Mouse (Mus musculus): ENCODE results near the gene Zdhhc11. TPM values are rescaled to one million over a fixed set of nuclear protein-coding genes. Genes with fewer than 3 reads are reported as not detected.

Gene Zdhhc11
- total and polyA plus RNA-seq, 2 experiments from 2014 or later, result not detected

- Histone ChIP-seq H3K9ac (replicated peaks; ENCODE audit: low read length) (no peak overlapping the region), H3K36me3 (ENCODE audit: insufficient read depth, low read length) (peaks cover 10% of the 10 kb centered on the region; the same call in 1 of the 2 replicates), H3K27me3 (ENCODE audit: insufficient read depth, low read length) (no peaks in the 10 kb centered on the region), H3K4me3 (ENCODE audit: low read length) (no peak overlapping the region), H3K4me1 (ENCODE audit: insufficient read depth, low read length) (no peaks in the 10 kb centered on the region), H3K9me3 (ENCODE audit: low read length) (no peaks in the 10 kb centered on the region), H3K27ac (no peak overlapping the region), H3K4me2 (ENCODE audit: low read depth, low read length) (no peak overlapping the region)
- WGBS, result 81% methylated on average over 2 of the region's 2 CpGs
- no peak for TF ChIP-seq CTCF (IDR thresholded peaks at IDR 0.05; ENCODE audit: low read depth)
- DNase-seq (ENCODE audit: low spot score) (no peak), ATAC-seq (no peak)
Measured at GRCm38 (mm10) chr13:74029013-74029412, 65.4 kb downstream of the Zdhhc11 start.

GRCm38 (mm10) chr13:74030691-74031090 lies 67.0 kb downstream of the Zdhhc11 start:
- H3K9ac ChIP-seq (replicated peaks; ENCODE audit: low read length), result no peak overlapping the region
- no peak for DNase-seq (ENCODE audit: low spot score)
- H3K4me2 ChIP-seq (ENCODE audit: low read depth, low read length), result no peak overlapping the region
- H3K36me3 ChIP-seq (ENCODE audit: insufficient read depth, low read length), result peaks cover 10% of the 10 kb centered on the region; the same call in 1 of the 2 replicates
- no peaks in the 10 kb centered on the region for H3K27me3 ChIP-seq (ENCODE audit: insufficient read depth, low read length)
- H3K4me3 ChIP-seq (ENCODE audit: low read length), result no peak overlapping the region
- no peak for TF ChIP-seq CTCF (IDR thresholded peaks at IDR 0.05; ENCODE audit: low read depth)
- ATAC-seq, result no peak
- 84% methylated on average over 7 of the region's 7 CpGs for WGBS
- no peaks in the 10 kb centered on the region for H3K4me1 ChIP-seq (ENCODE audit: insufficient read depth, low read length)
- no peak overlapping the region for H3K27ac ChIP-seq
- H3K9me3 ChIP-seq (ENCODE audit: low read length), result no peaks in the 10 kb centered on the region

- Histone ChIP-seq H3K4me2 (ENCODE audit: low read depth, low read length) (no peak overlapping the region), H3K9me3 (ENCODE audit: low read length) (no peaks in the 10 kb centered on the region), H3K27me3 (ENCODE audit: insufficient read depth, low read length) (no peaks in the 10 kb centered on the region), H3K4me3 (ENCODE audit: low read length) (no peak overlapping the region), H3K4me1 (ENCODE audit: insufficient read depth, low read length) (no peaks in the 10 kb centered on the region), H3K36me3 (ENCODE audit: insufficient read depth, low read length) (peaks cover 10% of the 10 kb centered on the region; the same call in 1 of the 2 replicates), H3K27ac (no peak overlapping the region), H3K9ac (replicated peaks; ENCODE audit: low read length) (no peak overlapping the region)
- 82% methylated on average over 8 of the region's 8 CpGs for WGBS
- no peak for DNase-seq (ENCODE audit: low spot score)
- no peak for ATAC-seq
- no peak for TF ChIP-seq CTCF (IDR thresholded peaks at IDR 0.05; ENCODE audit: low read depth)
Measured at GRCm38 (mm10) chr13:74031133-74031532, 67.5 kb downstream of the Zdhhc11 start.

- Histone ChIP-seq H3K4me2 (ENCODE audit: low read depth, low read length) (no peak overlapping the region), H3K4me3 (ENCODE audit: low read length) (no peak overlapping the region), H3K9me3 (ENCODE audit: low read length) (no peaks in the 10 kb centered on the region), H3K9ac (replicated peaks; ENCODE audit: low read length) (no peak overlapping the region), H3K27me3 (ENCODE audit: insufficient read depth, low read length) (no peaks in the 10 kb centered on the region), H3K27ac (no peak overlapping the region), H3K36me3 (ENCODE audit: insufficient read depth, low read length) (peaks cover 10% of the 10 kb centered on the region; the same call in 1 of the 2 replicates), H3K4me1 (ENCODE audit: insufficient read depth, low read length) (no peaks in the 10 kb centered on the region)
- ATAC-seq (no peak), DNase-seq (ENCODE audit: low spot score) (no peak)
- 57% methylated on average over 2 of the region's 2 CpGs for WGBS
- TF ChIP-seq CTCF (IDR thresholded peaks at IDR 0.05; ENCODE audit: low read depth), result no peak
Measured at GRCm38 (mm10) chr13:74034756-74035155, 71.1 kb downstream of the Zdhhc11 start.

- ATAC-seq, result no peak
- WGBS, result 90% methylated on average over 2 of the region's 2 CpGs
- peaks cover 10% of the 10 kb centered on the region; the same call in 1 of the 2 replicates for H3K36me3 ChIP-seq (ENCODE audit: insufficient read depth, low read length)
- no peaks in the 10 kb centered on the region for H3K9me3 ChIP-seq (ENCODE audit: low read length)
- H3K9ac ChIP-seq (replicated peaks; ENCODE audit: low read length), result no peak overlapping the region
- no peak overlapping the region for H3K4me2 ChIP-seq (ENCODE audit: low read depth, low read length)
- no peak overlapping the region for H3K27ac ChIP-seq
- no peaks in the 10 kb centered on the region for H3K4me1 ChIP-seq (ENCODE audit: insufficient read depth, low read length)
- no peak overlapping the region for H3K4me3 ChIP-seq (ENCODE audit: low read length)
- no peak for TF ChIP-seq CTCF (IDR thresholded peaks at IDR 0.05; ENCODE audit: low read depth)
- DNase-seq (ENCODE audit: low spot score), result no peak
- no peaks in the 10 kb centered on the region for H3K27me3 ChIP-seq (ENCODE audit: insufficient read depth, low read length)
Measured at GRCm38 (mm10) chr13:74035776-74036175, 72.1 kb downstream of the Zdhhc11 start.

- Histone ChIP-seq H3K27me3 (ENCODE audit: insufficient read depth, low read length) (no peaks in the 10 kb centered on the region), H3K4me1 (ENCODE audit: insufficient read depth, low read length) (no peaks in the 10 kb centered on the region), H3K4me2 (ENCODE audit: low read depth, low read length) (no peak overlapping the region), H3K36me3 (ENCODE audit: insufficient read depth, low read length) (no peaks in the 10 kb centered on the region), H3K9me3 (ENCODE audit: low read length) (no peaks in the 10 kb centered on the region), H3K4me3 (ENCODE audit: low read length) (no peak overlapping the region), H3K27ac (no peak overlapping the region), H3K9ac (replicated peaks; ENCODE audit: low read length) (no peak overlapping the region)
- DNase-seq (ENCODE audit: low spot score), result no peak
- WGBS, result 91% methylated on average over 3 of the region's 3 CpGs
- ATAC-seq, result no peak
- TF ChIP-seq CTCF (IDR thresholded peaks at IDR 0.05; ENCODE audit: low read depth), result no peak
Measured at GRCm38 (mm10) chr13:74039926-74040325, 76.3 kb downstream of the Zdhhc11 start.

Small RNAs within 50 kb of the gene (microRNA-seq; reads per million reads assigned to microRNA genes)
- 0 reads per million in 2 experiments for gene Gm25197

Other genes starting within 250 kb of the Zdhhc11 start
- 7.1 and 11.0 TPM in 2 replicates for gene Slc12a7, start 230.8 kb upstream of the Zdhhc11 start, total RNA-seq (2014; rRNA removed)
- gene Slc12a7, start 230.8 kb upstream of the Zdhhc11 start, polyA plus RNA-seq (2015; fragmentation: Nextera tagmentation; extraction: Ambion mirVana), result 4.2 and 4.3 TPM in 2 replicates
- 18.3 and 24.2 TPM in 2 replicates for gene Nkd2, start 116.2 kb upstream of the Zdhhc11 start, total RNA-seq (2014; rRNA removed)
- gene Nkd2, start 116.2 kb upstream of the Zdhhc11 start, polyA plus RNA-seq (2015; fragmentation: Nextera tagmentation; extraction: Ambion mirVana), result 10.3 and 12.6 TPM in 2 replicates
- 1.9 and 2.6 TPM in 2 replicates for gene Trip13, start 26.1 kb upstream of the Zdhhc11 start, total RNA-seq (2014; rRNA removed)
- 10.5 and 11.8 TPM in 2 replicates for gene Trip13, start 26.1 kb upstream of the Zdhhc11 start, polyA plus RNA-seq (2015; fragmentation: Nextera tagmentation; extraction: Ambion mirVana)
- gene Brd9, start 26.0 kb upstream of the Zdhhc11 start, total RNA-seq (2014; rRNA removed), result 68.2 and 71.7 TPM in 2 replicates
- gene Brd9, start 26.0 kb upstream of the Zdhhc11 start, polyA plus RNA-seq (2015; fragmentation: Nextera tagmentation; extraction: Ambion mirVana), result 72.4 and 73.2 TPM in 2 replicates
- gene Tppp, start 45.6 kb downstream of the Zdhhc11 start, total RNA-seq (2014; rRNA removed), result 30.9 and 36.6 TPM in 2 replicates
- 8.7 and 8.9 TPM in 2 replicates for gene Tppp, start 45.6 kb downstream of the Zdhhc11 start, polyA plus RNA-seq (2015; fragmentation: Nextera tagmentation; extraction: Ambion mirVana)
- 5.3 and 7.0 TPM in 2 replicates for gene Cep72, start 98.4 kb downstream of the Zdhhc11 start, total RNA-seq (2014; rRNA removed)
- gene Cep72, start 98.4 kb downstream of the Zdhhc11 start, polyA plus RNA-seq (2015; fragmentation: Nextera tagmentation; extraction: Ambion mirVana), result 5.7 and 7.8 TPM in 2 replicates
- 0.07 and 0.58 TPM in 2 replicates for gene Slc9a3, start 157.6 kb downstream of the Zdhhc11 start, total RNA-seq (2014; rRNA removed)
- gene Slc9a3, start 157.6 kb downstream of the Zdhhc11 start, polyA plus RNA-seq (2015; fragmentation: Nextera tagmentation; extraction: Ambion mirVana), result 0.39 and 1.1 TPM in 2 replicates
- gene Exoc3, start 244.9 kb downstream of the Zdhhc11 start, total RNA-seq (2014; rRNA removed), result 79.5 and 110 TPM in 2 replicates
- 110 and 111 TPM in 2 replicates for gene Exoc3, start 244.9 kb downstream of the Zdhhc11 start, polyA plus RNA-seq (2015; fragmentation: Nextera tagmentation; extraction: Ambion mirVana)